Mouse (Mus musculus) left cerebral cortex, postnatal 10 days (tissue): ENCODE data around the gene Dnajc10. TPM values are rescaled to one million over a fixed set of nuclear protein-coding genes. Genes with fewer than 3 reads are reported as not detected.

Source experiments
- DNase-seq, 2 experiments: peaks; one replicate each; pipeline ENCODE4 v3.0.0; 2021 to 2022; ENCODE audit warnings: low spot score in 2 of 2, mixed read lengths in 1 of 2; ENCODE audit errors: extremely low spot score in 1 of 2
- intact Hi-C: fragments of 180-260 bp; cut with DNase I; formaldehyde crosslinking; loops from one replicate; pipeline ENCODE4 v1.15.1; 2025
- total RNA-seq, 2 experiments: library from RNA; stranded (reverse); gene quantifications; 2 replicates each; pipeline ENCODE4 v1.2.3; 2021

Dnajc10 gene
- total RNA-seq = 10 to 100 TPM; 65.4 to 73.3 TPM

DNA sequence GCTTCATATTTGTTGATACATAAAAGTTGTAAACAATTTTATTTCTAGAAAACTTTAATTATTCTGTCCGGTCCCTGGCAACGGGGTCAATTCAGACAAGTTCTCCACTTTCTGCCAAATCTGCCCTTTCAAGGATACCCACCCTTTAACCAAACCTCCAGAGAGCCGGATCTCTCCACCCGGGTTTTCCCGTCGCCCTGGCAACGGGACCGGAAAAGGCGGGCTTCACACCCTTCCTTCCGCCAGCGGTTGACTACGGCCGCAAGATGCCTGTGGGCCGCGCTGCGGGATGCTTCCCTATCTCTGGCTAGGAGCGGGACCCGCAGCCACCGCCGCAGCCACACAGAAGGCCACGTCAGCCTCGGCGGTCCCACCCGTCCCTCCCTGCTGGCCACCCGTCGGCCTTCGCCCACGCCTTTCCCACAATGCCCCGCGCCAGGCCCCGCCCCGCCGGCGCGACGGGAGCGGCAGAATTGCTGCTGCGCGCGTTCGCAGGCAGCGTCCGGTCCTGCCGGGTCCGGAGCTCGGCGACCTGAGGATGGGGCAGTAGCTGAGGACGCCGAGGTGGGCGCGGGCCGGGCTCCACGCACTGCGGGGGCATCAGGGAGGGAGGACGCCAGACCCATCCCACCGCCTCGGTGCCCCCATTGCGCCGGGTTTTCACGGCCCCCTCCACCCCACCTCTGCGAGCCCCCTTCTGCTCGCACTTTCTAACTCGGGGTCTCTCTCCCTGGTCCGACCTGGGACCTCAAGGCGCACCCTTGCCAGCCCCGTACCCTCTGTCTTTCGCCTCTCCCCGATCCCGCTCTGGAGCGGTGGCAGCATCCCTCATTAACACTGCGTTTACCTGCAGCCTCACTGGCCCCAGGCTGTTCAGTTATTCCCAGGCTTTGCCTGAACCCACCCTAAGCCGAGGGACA is at the start of gene Dnajc10:
Gene Dnajc10 (plus strand): TSS at position 225 of the 920 bp plus-strand sequence.
- intact Hi-C loops = no loop called here
- peak; percentile 90 to 97 for DNase-seq

DNA sequence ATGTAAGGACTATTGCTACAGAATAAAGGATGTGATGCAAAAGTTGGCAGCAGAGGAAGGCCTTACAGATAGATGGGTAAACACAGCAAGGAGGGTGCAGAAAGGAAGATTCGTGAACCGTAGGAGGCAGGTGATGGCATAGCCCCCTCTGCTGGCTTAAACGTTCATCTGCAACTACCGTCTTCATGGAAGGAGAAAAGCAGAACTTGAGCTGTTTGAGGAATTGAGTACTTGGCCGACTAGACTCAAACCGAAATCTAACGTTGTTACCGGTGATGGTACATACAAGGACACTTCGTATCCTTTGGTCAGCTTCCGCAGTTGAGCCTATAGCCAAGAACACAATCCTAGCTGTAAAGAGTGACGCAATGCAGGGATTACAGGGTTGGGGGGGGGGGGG is 48.4 kb upstream of the Dnajc10 start:
- peak; percentile 63 to 77 for DNase-seq
- intact Hi-C loops = loop anchor here (1.0 to 5.0 kb wide), 3 partner anchors 140 to 756 kb away; partner anchors contain the start of gene Pde1a

DNA sequence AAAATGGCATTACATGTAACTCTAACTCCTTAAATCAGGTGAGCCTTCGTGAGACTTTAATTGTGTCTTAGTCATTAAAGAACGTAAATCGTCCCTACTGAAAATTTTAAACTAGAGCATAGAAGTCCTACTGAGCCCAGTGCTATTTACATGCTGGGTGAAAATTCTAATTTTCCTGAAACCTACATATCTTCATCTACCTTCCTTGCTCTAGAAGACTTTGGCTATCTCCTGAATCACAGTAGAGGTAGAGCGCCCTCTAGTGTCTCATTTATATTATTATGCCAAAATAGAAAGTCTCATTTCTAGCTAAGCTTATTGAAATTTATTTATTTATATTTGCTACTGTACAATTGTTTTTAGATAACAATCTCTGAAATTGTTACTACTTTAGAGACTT is 47.2 kb upstream of the Dnajc10 start:
- intact Hi-C loops = loop anchor here (5.0 kb wide), 1 partner anchor 141 kb away; the partner anchor contains the start of gene Pde1a

DNA sequence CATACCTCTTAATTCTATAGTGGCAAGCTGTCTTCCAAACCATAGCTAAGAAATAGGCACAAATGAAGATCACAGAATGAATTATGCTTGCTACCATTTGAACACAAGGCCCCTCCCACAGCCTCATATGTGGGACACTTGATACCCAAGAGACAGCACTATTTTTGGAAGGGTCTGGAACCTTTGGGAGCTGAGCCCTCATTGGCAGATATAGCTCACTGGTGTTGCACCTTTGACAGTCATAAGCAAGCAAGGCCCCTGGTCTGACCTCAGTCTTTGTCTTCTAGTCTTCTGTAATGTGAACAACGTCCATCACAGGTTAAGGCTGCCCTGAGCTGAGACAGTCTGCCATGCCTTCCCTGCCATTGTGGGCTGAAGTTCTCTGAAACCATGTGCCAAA is 43.8 kb upstream of the Dnajc10 start:
- intact Hi-C loops = no loop called here
- no peak for DNase-seq

More for the DNA sequence above, 47.2 kb upstream of the Dnajc10 start:
- peak in 1 of 2 experiments; percentile 34 for DNase-seq

- no peak for DNase-seq
Observed at GRCm38 (mm10) chr2:80273038-80273437, 42.2 kb upstream of the Dnajc10 start.

GRCm38 (mm10) chr2:80273763-80274162 is 41.5 kb upstream of the Dnajc10 start:
- DNase-seq = no peak
- intact Hi-C loops = no loop called here

More at GRCm38 (mm10) chr2:80273038-80273437, 42.2 kb upstream of the Dnajc10 start:
- intact Hi-C loops = no loop called here

- intact Hi-C loops = no loop called here
- DNase-seq = peak in 1 of 2 experiments; percentile 14
Observed at GRCm38 (mm10) chr2:80275136-80275535, 40.1 kb upstream of the Dnajc10 start.

GRCm38 (mm10) chr2:80282214-80282613 is 33.1 kb upstream of the Dnajc10 start:
- intact Hi-C loops = no loop called here
- DNase-seq = no peak

GRCm38 (mm10) chr2:80286397-80286796 is 28.9 kb upstream of the Dnajc10 start:
- no peak for DNase-seq
- intact Hi-C loops = no loop called here

GRCm38 (mm10) chr2:80292172-80292571 is 23.1 kb upstream of the Dnajc10 start, which contains the start of gene Prdx6b:
Gene Prdx6b, plus strand, starts transcription at chr2:80292472.
- DNase-seq = no peak
- intact Hi-C loops = no loop called here

- DNase-seq = no peak
- intact Hi-C loops = no loop called here
Observed at GRCm38 (mm10) chr2:80298334-80298733, 16.9 kb upstream of the Dnajc10 start.

DNA sequence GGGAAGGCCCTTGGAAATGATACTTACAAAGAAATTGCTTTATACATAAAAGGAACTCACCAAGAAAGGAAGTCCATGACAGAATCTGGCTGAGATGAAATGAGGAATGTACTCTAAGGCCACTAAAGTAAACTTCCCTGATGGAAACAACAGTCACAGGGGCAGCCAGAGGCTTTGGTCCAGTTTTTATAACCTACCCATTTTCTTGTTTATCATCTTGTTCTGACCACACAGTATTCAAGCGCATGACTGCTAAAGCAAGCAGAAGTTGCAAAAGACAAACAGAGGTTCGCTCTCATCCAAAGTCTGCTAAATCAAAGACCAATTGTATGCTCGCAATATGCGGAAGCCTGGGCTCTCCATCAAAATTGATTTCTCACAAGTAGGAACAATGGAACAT is 14.5 kb upstream of the Dnajc10 start:
- DNase-seq = no peak
- intact Hi-C loops = no loop called here

GRCm38 (mm10) chr2:80303957-80304356 is 11.3 kb upstream of the Dnajc10 start:
- DNase-seq = no peak
- intact Hi-C loops = no loop called here

GRCm38 (mm10) chr2:80307701-80308100 is 7.6 kb upstream of the Dnajc10 start:
- intact Hi-C loops = no loop called here
- no peak for DNase-seq

DNA sequence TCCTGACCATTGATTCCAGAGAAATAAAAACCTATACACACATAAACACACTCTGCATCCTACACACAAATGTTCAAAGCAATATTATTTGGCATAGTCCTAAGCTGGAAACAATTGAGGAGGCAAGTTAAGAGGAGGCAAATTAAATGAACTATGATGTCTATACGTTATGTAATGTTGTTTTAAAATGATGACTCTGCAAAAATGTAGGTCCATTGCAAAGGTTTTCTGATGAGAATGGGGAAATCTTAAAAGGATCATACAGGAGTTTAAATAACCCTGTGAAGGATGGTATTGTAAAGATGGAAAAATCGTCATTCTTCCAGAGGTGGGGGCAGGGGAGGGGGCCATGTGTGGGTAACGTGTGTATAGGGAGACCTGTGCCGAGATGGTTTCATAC is 5.5 kb upstream of the Dnajc10 start:
- DNase-seq = no peak
- intact Hi-C loops = no loop called here

GRCm38 (mm10) chr2:80310772-80311171 is 4.5 kb upstream of the Dnajc10 start:
- intact Hi-C loops = no loop called here
- no peak for DNase-seq

- DNase-seq = no peak
- intact Hi-C loops = no loop called here
Observed at GRCm38 (mm10) chr2:80311350-80311749, 3.9 kb upstream of the Dnajc10 start.

DNA sequence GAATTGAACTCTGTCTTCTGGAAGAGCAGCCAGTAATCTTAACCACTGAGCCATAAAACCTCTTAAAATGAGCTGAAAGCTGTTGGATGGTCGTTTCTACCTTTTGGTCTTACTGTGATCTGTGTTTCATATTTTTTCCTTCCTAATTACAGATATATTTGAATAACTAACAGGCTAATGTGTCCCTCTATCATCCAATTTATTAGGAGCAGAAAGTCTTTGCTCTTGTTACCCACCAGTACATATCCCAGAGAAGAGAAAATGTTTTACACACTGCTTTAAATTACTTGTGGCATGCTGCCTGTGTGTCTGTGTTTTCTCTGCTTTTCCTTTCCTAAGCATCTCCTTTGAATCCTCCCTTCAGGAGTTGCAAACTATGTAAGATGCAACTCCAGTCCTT is 1.1 kb upstream of the Dnajc10 start:
- intact Hi-C loops = no loop called here

DNA sequence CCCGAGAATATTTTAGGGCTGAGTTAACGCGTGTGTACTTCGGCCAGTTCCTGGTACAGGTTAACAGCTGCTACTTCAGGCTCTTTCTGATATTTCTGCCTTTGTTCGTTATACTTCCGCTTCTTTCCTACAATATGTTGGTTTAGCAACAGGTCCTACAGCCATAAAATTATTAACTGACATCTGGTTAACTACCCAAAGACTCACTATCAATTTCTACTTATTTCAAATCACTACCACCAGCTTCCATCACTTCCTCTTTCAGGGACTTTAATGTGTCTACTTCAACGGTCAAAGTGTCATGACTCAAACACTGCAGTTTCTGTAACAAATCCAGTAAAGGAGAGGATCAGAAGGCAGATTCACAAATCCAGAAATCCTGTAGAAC is 418 bp upstream of the Dnajc10 start:
- intact Hi-C loops = no loop called here

More for the DNA sequence above, 1.1 kb upstream of the Dnajc10 start:
- DNase-seq = no peak

DNA sequence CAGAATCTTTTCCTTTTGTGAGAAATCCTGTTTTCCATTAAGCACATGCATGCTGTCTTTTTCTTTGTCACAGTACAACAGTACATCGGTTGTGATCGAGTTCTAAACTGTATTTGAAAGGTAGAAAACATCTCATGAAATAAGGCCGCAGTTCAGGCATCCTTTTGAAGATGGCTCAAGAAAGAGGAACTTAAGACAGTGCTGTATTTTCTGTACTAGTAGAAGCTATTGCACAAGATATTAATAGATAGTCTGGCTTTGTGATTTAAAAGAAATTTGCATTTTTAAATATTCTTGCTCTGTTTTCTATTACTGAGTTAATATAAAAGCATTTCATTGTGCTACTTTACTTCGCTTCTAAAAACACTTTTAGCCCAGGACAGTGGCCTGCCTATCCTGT is 7.6 kb downstream of the Dnajc10 start:
- DNase-seq = no peak
- intact Hi-C loops = loop anchor here (10.0 kb wide), 1 partner anchor 332 kb away; no protein-coding TSS in a partner anchor

More for the DNA sequence above, 418 bp upstream of the Dnajc10 start:
- no peak for DNase-seq
